Mouse (Mus musculus) erythroblast, embryonic 14.5 days (primary cell): Measurements from ENCODE around the gene Fgfbp3.

Source experiments
- GATA1 ChIP-seq: IDR thresholded peaks from 2 replicates; pipeline ENCODE4 v1.6.1; 2012; ENCODE audit warnings: low read length, inconsistent platforms, mixed read lengths
- TAL1 ChIP-seq: IDR thresholded peaks from 3 replicates; pipeline ENCODE4 v1.6.1; 2012; ENCODE audit warnings: low read length, inconsistent platforms, mixed read lengths

DNA sequence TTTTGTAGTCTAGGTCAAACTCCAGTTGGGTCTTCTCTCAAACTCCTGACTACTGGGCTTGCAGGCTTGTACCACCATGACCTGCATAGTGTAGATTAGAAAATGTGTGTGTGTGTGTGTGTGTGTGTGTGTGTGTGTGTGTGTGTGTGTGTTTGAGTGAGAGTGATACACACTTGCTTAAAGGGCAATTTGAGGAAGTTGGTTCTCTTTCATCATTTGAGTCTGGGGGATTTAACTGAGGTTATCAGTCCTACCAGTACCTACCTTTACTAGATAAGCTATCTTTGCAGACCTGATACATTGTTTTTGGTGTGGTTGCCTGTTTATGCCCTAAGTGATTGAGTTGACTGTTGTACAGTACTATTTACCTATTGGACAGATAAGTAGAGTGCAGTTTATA lies 12.7 kb upstream of the Fgfbp3 start:
- TF ChIP-seq GATA1 (no peak), TAL1 (no peak)
